Mouse (Mus musculus): ENCODE data around the gene Nmnat1.

GRCm38 (mm10) chr4:149504363-149504762 lies 19.4 kb upstream of the Nmnat1 start:
- TF ChIP-seq MAX (IDR thresholded peaks at IDR 0.05; ENCODE audit: low read length) (no peak), ELF1 (IDR thresholded peaks at IDR 0.05; ENCODE audit: low read depth, low read length) (no peak), USF2 (conservative IDR thresholded peaks at IDR 0.05; ENCODE audit: low read depth, low read length) (no peak), TCF12 (IDR thresholded peaks at IDR 0.05; ENCODE audit: low read depth, low read length) (no peak), CTCF (conservative IDR thresholded peaks at IDR 0.05 in 1 of 2, IDR thresholded peaks at IDR 0.05 in 1 of 2; ENCODE audit: low read depth in 2 of 2, low read length in 2 of 2) (no peak), UBTF (IDR thresholded peaks at IDR 0.05; ENCODE audit: low read depth, low read length) (no peak), SIN3A (IDR thresholded peaks at IDR 0.05; ENCODE audit: low read length) (no peak), NELFE (IDR thresholded peaks at IDR 0.05; ENCODE audit: low read depth, low read length) (no peak), ZKSCAN1 (IDR thresholded peaks at IDR 0.05; ENCODE audit: borderline replicate concordance, low read depth, low read length) (no peak), MAFK (IDR thresholded peaks at IDR 0.05; ENCODE audit: insufficient replicate concordance, low read length) (no peak), CHD2 (IDR thresholded peaks at IDR 0.05; ENCODE audit: low read length) (no peak), KAT2A (IDR thresholded peaks at IDR 0.05; ENCODE audit: insufficient replicate concordance, low read length) (no peak), ZMIZ1 (IDR thresholded peaks at IDR 0.05; ENCODE audit: low read depth, low read length) (no peak)

All from CH12.LX (cell line).